Mouse (Mus musculus): ENCODE results near the gene Fbxl13.

DNA sequence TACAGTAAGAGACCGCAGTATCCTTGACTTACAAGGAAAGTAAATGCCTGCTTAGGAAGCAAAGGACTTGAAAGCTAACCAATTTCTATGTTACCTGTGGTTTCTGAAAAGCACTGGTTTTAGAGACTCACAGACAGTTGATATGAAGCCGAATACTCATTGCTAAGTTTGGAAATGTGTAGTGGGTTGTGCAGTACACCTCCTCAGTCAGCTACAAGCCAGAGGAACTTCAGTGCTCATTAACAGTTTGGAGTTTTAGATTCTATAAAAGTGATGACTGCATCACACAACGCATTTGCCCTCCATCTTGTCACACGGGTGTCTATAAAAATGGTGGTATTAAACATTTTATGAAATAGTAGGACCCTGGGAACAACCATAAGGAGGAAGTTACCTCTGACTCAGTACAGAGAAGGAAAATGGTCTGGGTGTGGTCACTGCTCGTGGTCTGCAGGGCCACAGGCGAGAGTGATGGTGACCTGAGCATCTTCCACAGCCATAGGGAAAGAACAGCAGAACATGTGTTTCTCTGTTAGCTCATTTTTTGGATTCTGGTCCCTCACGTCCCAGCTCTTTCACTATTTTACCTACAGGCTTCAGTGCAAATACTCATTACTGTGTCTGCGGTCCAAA lies 160.1 kb downstream of the Fbxl13 start:
- TF ChIP-seq POLR2A (IDR thresholded peaks at IDR 0.05; ENCODE audit: borderline replicate concordance, extremely low read depth, insufficient read depth, insufficient read length, poor library complexity, severe bottlenecking), result no peak
- no peak for TF ChIP-seq CTCF (IDR thresholded peaks at IDR 0.05; ENCODE audit: borderline replicate concordance, extremely low read depth, insufficient read depth, insufficient read length)

Measured in brain, embryonic 14.5 days (tissue).